Mouse (Mus musculus) myocyte (in vitro differentiated cells): ENCODE results near the gene Cd6.

Experiments used
- CEBPB ChIP-seq: IDR thresholded peaks from 2 replicates; pipeline ENCODE4 v1.6.1; 2011; ENCODE audit warnings: mild to moderate bottlenecking, moderate library complexity; ENCODE audit not compliant: poor library complexity, insufficient read depth, severe bottlenecking
- E2F4 ChIP-seq: IDR thresholded peaks from one replicate; pipeline ENCODE4 v1.6.1; 2011; ENCODE audit warnings: mild to moderate bottlenecking, control low read depth, moderate library complexity; ENCODE audit not compliant: insufficient read depth
- POLR2A ChIP-seq: IDR thresholded peaks from one replicate; pipeline ENCODE4 v1.6.1; 2011; ENCODE audit warnings: low read depth, mild to moderate bottlenecking, control low read depth, moderate library complexity; ENCODE audit not compliant: insufficient read length
- POLR2AphosphoS2 ChIP-seq: IDR thresholded peaks from one replicate; pipeline ENCODE4 v1.6.1; 2011; ENCODE audit warnings: low read depth, control low read depth; ENCODE audit not compliant: insufficient read length
- TCF12 ChIP-seq: IDR thresholded peaks from one replicate; pipeline ENCODE4 v1.6.1; 2011; ENCODE audit warnings: mild to moderate bottlenecking, control low read depth; ENCODE audit not compliant: poor library complexity, insufficient read depth, severe bottlenecking
- USF1 ChIP-seq: IDR thresholded peaks from one replicate; pipeline ENCODE4 v1.6.1; 2011; ENCODE audit warnings: low read depth, mild to moderate bottlenecking, control low read depth, moderate library complexity

DNA sequence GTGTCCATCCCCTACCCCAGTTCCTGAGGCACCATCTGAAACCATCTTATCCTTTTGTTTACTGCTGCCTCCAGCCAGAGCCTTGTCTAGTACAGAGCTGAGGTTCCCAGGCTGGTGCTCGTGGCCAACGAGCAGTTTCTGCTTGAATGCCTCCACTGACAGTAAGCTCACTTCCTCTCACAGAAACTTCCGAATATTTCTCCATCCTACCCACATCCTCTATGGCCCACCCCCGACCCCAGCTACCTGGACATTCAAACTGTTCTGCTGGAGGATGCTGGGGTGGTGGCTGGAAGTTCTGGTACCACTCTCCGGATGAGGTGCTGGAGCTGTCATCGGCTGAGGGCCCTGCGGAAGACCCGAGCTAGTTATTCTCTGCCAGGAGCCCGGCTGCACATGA is 39.5 kb downstream of the Cd6 start:
- TF ChIP-seq POLR2AphosphoS2 (no peak), CEBPB (no peak), POLR2A (no peak), USF1 (no peak), E2F4 (no peak), TCF12 (no peak)
